Mouse (Mus musculus) retina, embryonic 14.5 days (tissue): ENCODE data around the gene St6galnac4.

Source experiments
- DNase-seq: peaks from one replicate; pipeline ENCODE4 v3.0.0-alpha.2; 2015; ENCODE audit warnings: low spot score

Gene St6galnac4

GRCm38 (mm10) chr2:32627266-32628043 lies 40.6 kb downstream of the St6galnac4 start:
- no peak for DNase-seq

DNA sequence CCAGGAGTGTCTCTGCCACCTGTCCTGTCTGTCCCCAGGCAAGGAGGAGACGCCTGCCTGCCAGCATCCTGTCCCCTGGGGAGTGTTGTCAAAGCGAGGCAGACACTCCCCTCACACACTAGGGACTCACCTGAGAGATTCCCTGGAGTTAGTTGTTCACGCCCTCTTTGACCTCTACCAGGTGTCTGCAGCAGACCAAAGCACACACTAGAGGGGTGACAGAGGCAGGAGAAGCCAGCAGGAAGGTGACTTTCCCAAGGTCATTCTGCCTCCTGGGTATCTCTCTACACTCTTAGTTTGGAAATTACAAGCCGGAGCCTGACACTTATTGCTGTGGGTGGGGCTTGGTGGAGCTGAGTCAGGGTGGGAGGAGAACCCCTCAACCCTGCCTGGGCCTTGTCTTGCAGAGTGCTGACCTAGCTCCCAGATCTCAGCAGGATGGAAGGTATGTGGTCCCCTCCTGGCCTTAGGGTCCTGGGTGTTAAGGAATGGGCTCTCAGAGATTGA lies 41.2 kb downstream of the St6galnac4 start:
- no peak for DNase-seq

- DNase-seq = peak; percentile 13
Observed at GRCm38 (mm10) chr2:32628729-32629128, 41.8 kb downstream of the St6galnac4 start.

DNA sequence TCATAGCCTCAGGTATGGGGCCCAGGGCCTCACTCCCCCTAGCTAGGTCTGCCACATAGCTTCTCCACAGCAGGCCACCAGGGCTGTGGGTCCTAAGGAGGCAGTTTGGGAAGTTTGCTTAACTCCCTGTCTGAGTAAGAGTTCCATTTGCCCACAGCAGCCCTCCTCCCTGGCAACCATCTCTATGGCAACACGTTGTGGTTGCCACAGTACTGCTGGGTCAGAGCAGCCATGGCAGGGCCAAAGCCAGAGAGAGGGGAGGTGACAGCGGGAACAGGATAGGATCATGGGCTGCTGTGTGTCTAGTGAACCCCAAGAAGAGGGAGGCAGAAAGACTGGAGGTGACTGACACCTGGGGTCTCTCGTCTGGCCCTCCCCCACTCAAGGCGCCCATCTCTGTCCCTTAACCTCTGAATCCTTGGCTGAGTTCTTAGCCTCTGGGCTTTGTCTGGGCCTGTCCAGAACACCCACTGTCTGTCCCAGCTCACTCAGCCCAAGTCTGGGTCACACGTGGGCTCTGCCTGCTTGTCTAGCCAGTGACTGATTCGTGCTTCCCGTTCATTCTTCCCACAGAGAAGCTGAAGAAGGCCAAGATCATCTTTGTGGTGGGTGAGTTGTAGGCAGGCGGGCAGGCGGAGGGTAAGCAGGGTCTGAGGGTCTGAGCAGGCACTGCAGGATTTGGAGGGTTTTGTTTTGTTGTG lies 42.5 kb downstream of the St6galnac4 start:
- DNase-seq = peak; percentile 89

DNA sequence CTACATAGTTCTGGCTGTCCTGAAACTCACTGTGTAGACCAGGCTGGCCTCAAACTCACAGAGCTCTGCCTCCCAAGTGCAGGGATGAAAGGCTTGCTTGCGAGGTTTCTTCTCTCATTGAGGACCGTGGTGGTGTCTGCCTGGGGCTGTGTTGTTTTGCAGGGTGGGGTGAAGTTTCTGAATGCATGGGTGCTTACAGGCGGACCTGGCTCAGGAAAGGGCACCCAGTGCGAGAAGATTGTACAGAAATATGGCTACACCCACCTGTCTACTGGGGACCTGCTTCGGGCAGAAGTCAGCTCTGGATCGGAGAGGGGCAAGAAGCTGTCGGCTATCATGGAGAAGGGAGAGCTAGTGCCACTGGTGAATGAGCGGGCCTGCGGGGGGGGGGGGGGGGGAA lies 43.1 kb downstream of the St6galnac4 start:
- DNase-seq = no peak

GRCm38 (mm10) chr2:32631046-32631445 lies 44.2 kb downstream of the St6galnac4 start:
- no peak for DNase-seq

GRCm38 (mm10) chr2:32631737-32632394 lies 45.0 kb downstream of the St6galnac4 start:
- peak; percentile 93 for DNase-seq

- DNase-seq = no peak
Observed at GRCm38 (mm10) chr2:32633660-32634059, 46.8 kb downstream of the St6galnac4 start.

DNA sequence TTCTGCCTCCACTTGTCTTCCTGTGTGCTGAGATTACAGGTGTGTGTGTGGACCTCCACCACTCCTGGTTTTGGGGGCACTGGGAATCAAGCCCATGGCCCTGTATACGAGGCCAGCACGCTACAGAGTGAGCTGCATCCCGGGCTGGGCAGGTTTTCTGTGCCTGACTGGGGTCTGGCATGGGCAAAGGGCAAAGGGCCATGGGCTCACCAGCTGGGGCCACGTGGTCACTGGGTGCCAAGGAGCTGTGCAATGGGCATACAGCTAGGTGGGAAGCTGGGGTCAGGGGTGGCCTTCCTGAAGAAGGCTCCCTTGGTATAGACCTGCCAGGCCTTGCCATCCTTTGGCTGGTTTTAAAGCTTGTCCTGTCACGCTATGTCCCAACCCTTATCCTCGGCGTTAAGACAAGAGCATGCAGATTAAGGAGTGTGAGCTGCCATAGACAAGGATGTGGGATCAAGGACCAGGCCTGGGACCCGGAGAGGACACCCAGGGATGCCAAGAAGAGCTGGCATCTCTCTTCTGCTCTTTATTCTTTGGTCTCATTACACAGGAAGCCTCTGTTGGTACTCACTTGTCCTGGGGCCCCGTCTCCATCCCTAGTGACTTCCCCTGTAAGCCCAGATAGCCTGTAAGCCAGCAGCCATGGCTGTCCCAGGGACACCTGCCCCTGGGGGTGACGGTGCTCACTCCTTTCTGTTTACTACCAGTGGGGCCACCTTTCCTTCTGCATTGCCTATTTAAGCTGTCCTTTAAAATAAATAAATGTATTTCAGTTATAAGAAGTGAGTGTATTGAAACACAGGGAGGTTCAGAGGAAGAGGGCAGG lies 47.6 kb downstream of the St6galnac4 start:
- DNase-seq = no peak

DNA sequence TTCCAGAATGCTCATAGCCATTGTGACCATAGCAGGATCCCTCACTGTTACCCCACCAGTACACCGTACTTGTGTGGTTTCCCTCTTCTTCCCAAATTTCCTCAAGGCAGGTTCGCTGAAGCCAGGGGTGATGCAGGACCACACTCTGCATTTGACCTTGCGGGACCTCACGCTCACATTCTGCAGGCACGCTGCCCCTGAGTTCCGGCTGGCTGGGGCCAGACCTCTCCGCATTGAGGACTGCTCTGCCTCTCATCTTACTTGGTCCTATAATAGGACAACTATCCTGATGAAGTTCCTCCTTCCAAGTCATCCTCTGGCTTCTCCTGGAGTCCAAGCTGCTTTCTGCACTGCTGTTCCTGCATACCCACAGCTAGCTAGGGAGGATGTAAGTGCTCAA lies 49.7 kb downstream of the St6galnac4 start:
- no peak for DNase-seq

DNA sequence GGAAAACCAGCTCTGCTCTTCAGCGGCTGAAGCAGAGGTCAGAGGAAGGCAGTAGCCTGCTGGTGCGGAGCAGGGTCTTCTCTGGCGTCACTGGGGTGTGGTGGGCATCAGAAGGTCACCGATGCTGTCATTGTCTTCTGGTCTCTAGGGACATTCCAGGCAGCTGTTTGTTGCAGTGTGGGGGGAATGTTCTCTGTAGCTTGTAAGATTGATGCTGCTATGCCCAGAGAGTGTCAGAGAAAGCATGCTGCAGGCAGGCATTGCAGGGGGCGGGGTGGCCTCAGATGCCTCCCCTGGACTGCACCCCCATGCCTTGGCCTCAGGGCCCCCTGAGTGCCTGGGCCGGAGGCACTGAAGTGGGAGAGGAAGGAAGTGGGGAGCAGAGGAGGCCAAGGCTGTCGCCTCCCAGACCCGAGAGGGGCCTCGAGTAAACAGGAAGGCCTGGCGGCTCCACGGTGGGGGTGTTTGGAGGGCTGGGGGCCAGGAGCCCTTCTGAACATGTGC lies 50.9 kb downstream of the St6galnac4 start:
- DNase-seq = peak; percentile 45

DNA sequence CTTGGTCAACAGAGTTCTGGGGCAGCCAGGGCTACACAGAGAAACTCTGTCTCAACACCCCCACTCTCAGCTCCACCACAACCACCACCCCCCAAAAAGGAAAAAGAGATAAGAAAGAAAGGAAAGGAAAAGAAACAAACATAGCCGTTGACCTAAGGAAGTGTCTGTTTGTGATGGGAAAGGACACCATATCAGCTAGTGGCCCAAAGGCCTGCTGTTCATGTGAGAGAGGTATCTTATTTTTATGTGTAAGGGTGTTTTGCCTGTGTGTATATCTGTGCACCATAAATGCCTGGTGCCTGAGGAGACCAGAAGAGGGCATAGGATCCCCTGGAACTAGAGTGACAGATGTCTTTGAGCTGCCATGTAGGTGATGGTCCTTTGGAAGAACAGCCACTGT lies 52.7 kb downstream of the St6galnac4 start:
- DNase-seq = no peak

DNA sequence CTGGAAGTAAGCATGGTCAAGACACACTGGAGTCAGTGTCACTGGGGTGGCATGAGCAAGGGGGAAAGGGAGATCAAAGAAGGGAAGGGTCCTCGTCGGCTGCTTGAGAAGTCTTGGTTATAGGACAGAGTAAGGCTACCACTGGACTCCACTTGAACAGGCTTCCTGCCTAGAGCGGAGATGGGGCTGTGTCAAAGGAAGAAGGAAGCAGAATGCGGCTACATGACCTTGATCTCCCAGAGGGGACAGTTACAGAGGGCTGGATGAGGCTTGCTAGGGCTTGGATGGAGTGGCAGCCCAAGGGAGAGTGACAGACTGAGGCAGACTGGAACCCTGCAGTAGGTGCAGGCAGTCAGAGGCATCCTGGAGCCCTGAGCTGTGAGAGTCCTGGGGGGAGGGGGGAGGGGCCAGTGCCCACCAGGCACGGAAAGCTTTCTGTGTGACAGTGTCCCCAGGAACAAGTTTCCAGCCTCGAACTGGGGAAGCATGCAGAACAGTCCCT lies 53.7 kb downstream of the St6galnac4 start:
- no peak for DNase-seq

GRCm38 (mm10) chr2:32641810-32642209 lies 54.9 kb downstream of the St6galnac4 start:
- no peak for DNase-seq

GRCm38 (mm10) chr2:32642813-32643212 lies 55.9 kb downstream of the St6galnac4 start:
- DNase-seq = no peak

DNA sequence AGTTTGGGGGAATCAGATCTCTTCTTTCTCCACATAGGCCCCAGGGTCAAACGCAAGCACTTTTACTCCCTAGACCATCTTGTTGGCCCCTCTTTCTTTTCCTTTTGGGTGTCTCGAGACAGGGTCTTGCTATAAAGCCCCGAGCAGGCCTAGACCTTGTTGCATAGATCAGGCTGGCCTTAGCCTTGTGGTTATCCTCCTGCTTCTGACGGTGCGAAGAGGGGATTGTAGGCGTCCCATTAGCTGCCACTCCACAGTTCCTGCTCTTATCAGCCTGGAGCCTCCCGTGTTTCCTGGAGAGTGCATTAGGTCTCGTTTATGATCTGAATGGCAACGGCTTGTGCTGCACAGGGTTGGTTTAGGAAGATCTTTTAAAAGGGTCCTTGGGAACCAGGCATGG lies 57.2 kb downstream of the St6galnac4 start:
- DNase-seq = no peak

- no peak for DNase-seq
Observed at GRCm38 (mm10) chr2:32644799-32645475, 58.0 kb downstream of the St6galnac4 start.

- DNase-seq = no peak
Observed at GRCm38 (mm10) chr2:32645647-32646046, 58.8 kb downstream of the St6galnac4 start.

DNA sequence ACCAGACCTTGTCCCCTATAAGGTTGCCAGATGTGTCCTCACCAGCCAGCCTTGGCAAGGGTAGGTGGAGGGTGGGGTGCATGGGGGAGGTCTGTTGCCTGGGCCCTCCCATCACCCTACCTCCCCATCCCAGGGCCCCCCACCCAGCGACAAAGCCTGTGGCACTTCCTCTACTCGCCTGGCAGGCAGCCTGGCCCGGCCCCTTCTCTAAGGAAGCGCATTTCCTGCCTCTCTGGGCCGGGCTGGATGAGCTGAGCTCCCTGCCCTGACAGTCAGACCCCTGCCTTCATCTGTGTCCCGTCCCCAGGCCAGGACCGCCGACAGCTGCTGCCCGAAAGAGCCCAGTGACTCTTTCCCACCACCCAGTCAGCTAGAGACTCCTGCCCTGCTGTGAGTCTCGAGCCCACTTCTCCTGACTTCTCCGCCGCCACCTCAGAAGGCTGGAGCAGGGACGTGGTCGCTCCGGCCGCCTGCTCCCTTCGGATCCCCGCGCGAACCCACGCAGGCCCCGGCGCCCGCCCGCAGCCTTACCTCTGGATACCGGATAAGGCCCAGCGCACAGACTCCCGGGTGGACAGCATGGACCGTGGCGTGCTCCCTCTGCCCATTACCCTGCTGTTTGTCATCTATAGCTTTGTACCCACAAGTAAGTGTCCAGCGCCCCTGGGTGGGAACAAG lies 59.6 kb downstream of the St6galnac4 start, which contains the start of gene Eng:
Eng (plus strand) TSS at position 217 of the 678 bp plus-strand sequence.
- no peak for DNase-seq

DNA sequence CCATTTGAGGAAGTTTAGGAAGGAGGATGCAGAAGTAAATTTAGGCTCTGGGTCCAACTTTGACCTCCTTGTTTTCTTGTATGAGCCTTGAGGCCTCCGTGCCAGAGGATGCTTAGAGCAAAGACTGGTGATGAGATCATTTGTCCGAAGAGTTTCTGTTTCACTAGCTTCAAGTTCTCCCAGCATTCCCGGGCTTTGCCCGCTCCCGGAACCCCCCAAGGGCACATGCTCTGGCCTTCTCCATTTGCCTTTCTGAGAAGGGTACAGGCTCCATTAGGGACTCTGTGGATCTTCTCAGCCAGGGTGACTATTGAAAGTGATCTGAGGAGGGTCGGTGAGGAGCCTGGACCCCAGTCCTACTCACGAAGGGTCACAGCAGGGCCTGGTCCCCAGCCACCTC lies 60.5 kb downstream of the St6galnac4 start:
- no peak for DNase-seq
